ENCODE assay signal across 1 mouse cellular context in the genomic region with DNA sequence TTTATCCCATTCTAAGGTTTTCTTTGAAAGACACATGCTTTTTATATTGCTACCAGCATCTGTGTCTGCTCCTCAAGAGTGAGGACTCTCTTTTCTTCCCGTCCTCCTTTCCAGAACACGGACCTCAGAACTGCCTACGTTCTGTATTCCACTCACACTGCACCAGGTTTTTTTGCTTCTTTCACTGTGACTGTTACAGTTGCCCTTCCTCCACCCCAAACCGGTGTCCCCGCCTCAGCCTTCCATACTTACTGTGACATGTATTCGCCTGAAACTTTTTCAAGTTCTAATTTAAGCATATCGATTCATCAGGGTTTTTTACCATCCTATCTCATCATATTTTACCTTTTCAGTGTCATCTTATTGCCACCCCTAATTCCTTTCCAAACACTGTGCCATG.
TF ChIP-seq lines count a peak whose summit lies in the region.

No protein-coding gene starts in this region.

TF ChIP-seq in MEL, 35 proteins besides CTCF, POLR2A, EP300 and RAD21 (continued from another document):
- peak; percentile 23; the same call in 1 of the 2 replicates for TF ChIP-seq SIN3A (IDR thresholded peaks at IDR 0.05; ENCODE audit: low read length)
TF ChIP-seq in MEL: peak in this region for 3.
